Mouse (Mus musculus): ENCODE results near the gene Cyth4. TPM values are rescaled to one million over a fixed set of nuclear protein-coding genes. Genes with fewer than 3 reads are reported as not detected.

The Cyth4 gene
- polyA plus RNA-seq, 1 experiment from 2014 or later: 5.3 TPM

GRCm38 (mm10) chr15:78567608-78568120, 29.2 kb upstream of the Cyth4 start:
- H3K36me3 ChIP-seq: no peaks in the 10 kb centered on the region
- no peak overlapping the region for H3K4me2 ChIP-seq (replicated peaks)
- H3K4me1 ChIP-seq: no peaks in the 10 kb centered on the region
- no peak overlapping the region for H3K27ac ChIP-seq (replicated peaks)
- WGBS: 77% methylated on average over 9 of the region's 9 CpGs
- no peak overlapping the region for H3K9ac ChIP-seq (replicated peaks)
- H3K4me3 ChIP-seq: no peak overlapping the region
- no peak for ATAC-seq (replicated peaks)
- no peaks in the 10 kb centered on the region for H3K9me3 ChIP-seq
- no peaks in the 10 kb centered on the region for H3K27me3 ChIP-seq

- H3K4me1 ChIP-seq: no peaks in the 10 kb centered on the region
- no peak overlapping the region for H3K9ac ChIP-seq (replicated peaks)
- H3K36me3 ChIP-seq: no peaks in the 10 kb centered on the region
- no peak overlapping the region for H3K27ac ChIP-seq (replicated peaks)
- no peak overlapping the region for H3K4me2 ChIP-seq (replicated peaks)
- H3K9me3 ChIP-seq: no peaks in the 10 kb centered on the region
- ATAC-seq (replicated peaks): no peak
- WGBS: 95% methylated on average over 5 of the region's 5 CpGs
- H3K27me3 ChIP-seq: no peaks in the 10 kb centered on the region
- no peak overlapping the region for H3K4me3 ChIP-seq
Observed at GRCm38 (mm10) chr15:78570170-78570569, 26.7 kb upstream of the Cyth4 start.

GRCm38 (mm10) chr15:78571554-78572269, 25.1 kb upstream of the Cyth4 start:
- Histone ChIP-seq H3K4me2 (replicated peaks) (no peak overlapping the region), H3K9ac (replicated peaks) (no peak overlapping the region), H3K4me3 (no peak overlapping the region), H3K27ac (replicated peaks) (no peak overlapping the region), H3K9me3 (no peaks in the 10 kb centered on the region), H3K4me1 (no peaks in the 10 kb centered on the region), H3K27me3 (no peaks in the 10 kb centered on the region), H3K36me3 (no peaks in the 10 kb centered on the region)
- no peak for ATAC-seq (replicated peaks)
- WGBS: 78% methylated on average over 16 of the region's 16 CpGs

- 91% methylated on average over 5 of the region's 5 CpGs for WGBS
- H3K4me3 ChIP-seq: no peak overlapping the region
- no peaks in the 10 kb centered on the region for H3K9me3 ChIP-seq
- ATAC-seq (replicated peaks): no peak
- H3K36me3 ChIP-seq: no peaks in the 10 kb centered on the region
- H3K4me2 ChIP-seq (replicated peaks): no peak overlapping the region
- H3K4me1 ChIP-seq: no peaks in the 10 kb centered on the region
- H3K27ac ChIP-seq (replicated peaks): no peak overlapping the region
- no peaks in the 10 kb centered on the region for H3K27me3 ChIP-seq
- H3K9ac ChIP-seq (replicated peaks): no peak overlapping the region
Observed at GRCm38 (mm10) chr15:78572270-78572600, 24.6 kb upstream of the Cyth4 start.

GRCm38 (mm10) chr15:78572658-78573397, 24.0 kb upstream of the Cyth4 start, which contains the start of gene Rac2:
Rac2 (minus strand) TSS chr15:78572783.
- H3K4me1 ChIP-seq: no peaks in the 10 kb centered on the region
- 88% methylated on average over 8 of the region's 8 CpGs for WGBS
- no peak within 1 kb of the TSS for H3K27ac ChIP-seq (replicated peaks)
- no peaks in the 10 kb centered on the region for H3K27me3 ChIP-seq
- H3K9me3 ChIP-seq: no peaks in the 10 kb centered on the region
- no peak within 1 kb of the TSS for H3K4me2 ChIP-seq (replicated peaks)
- no peak within 1 kb of the TSS for H3K9ac ChIP-seq (replicated peaks)
- no peak within 1 kb of the TSS for H3K4me3 ChIP-seq
- no peaks in the 10 kb centered on the region for H3K36me3 ChIP-seq
- ATAC-seq (replicated peaks): no peak

GRCm38 (mm10) chr15:78576284-78576810, 20.5 kb upstream of the Cyth4 start:
- no peaks in the 10 kb centered on the region for H3K36me3 ChIP-seq
- no peak overlapping the region for H3K4me2 ChIP-seq (replicated peaks)
- peaks cover 21% of the 10 kb centered on the region for H3K4me1 ChIP-seq
- no peak overlapping the region for H3K9ac ChIP-seq (replicated peaks)
- ATAC-seq (replicated peaks): no peak
- 49% methylated on average over 4 of the region's 4 CpGs for WGBS
- no peaks in the 10 kb centered on the region for H3K27me3 ChIP-seq
- no peak overlapping the region for H3K4me3 ChIP-seq
- H3K27ac ChIP-seq (replicated peaks): no peak overlapping the region
- H3K9me3 ChIP-seq: no peaks in the 10 kb centered on the region

GRCm38 (mm10) chr15:78583352-78583751, 13.5 kb upstream of the Cyth4 start:
- no peak overlapping the region for H3K9ac ChIP-seq (replicated peaks)
- H3K27ac ChIP-seq (replicated peaks): no peak overlapping the region
- no peaks in the 10 kb centered on the region for H3K36me3 ChIP-seq
- H3K4me3 ChIP-seq: no peak overlapping the region
- H3K4me2 ChIP-seq (replicated peaks): no peak overlapping the region
- H3K4me1 ChIP-seq: peaks cover 39% of the 10 kb centered on the region
- H3K9me3 ChIP-seq: no peaks in the 10 kb centered on the region
- 16% methylated on average over 11 of the region's 11 CpGs for WGBS
- no peaks in the 10 kb centered on the region for H3K27me3 ChIP-seq
- ATAC-seq (replicated peaks): no peak

- no peak overlapping the region for H3K4me2 ChIP-seq (replicated peaks)
- no peaks in the 10 kb centered on the region for H3K27me3 ChIP-seq
- ATAC-seq (replicated peaks): no peak
- H3K9ac ChIP-seq (replicated peaks): no peak overlapping the region
- no peaks in the 10 kb centered on the region for H3K36me3 ChIP-seq
- H3K4me1 ChIP-seq: peaks cover 28% of the 10 kb centered on the region
- 95% methylated on average over 7 of the region's 7 CpGs for WGBS
- H3K4me3 ChIP-seq: no peak overlapping the region
- no peaks in the 10 kb centered on the region for H3K9me3 ChIP-seq
- H3K27ac ChIP-seq (replicated peaks): no peak overlapping the region
Observed at GRCm38 (mm10) chr15:78585404-78585803, 11.4 kb upstream of the Cyth4 start.

GRCm38 (mm10) chr15:78587050-78587994, 9.5 kb upstream of the Cyth4 start:
- H3K9me3 ChIP-seq: no peaks in the 10 kb centered on the region
- H3K36me3 ChIP-seq: no peaks in the 10 kb centered on the region
- H3K9ac ChIP-seq (replicated peaks): no peak overlapping the region
- H3K27me3 ChIP-seq: no peaks in the 10 kb centered on the region
- H3K4me3 ChIP-seq: no peak overlapping the region
- peak; percentile 88 for ATAC-seq (replicated peaks)
- H3K4me2 ChIP-seq (replicated peaks): no peak overlapping the region
- 55% methylated on average over 18 of the region's 18 CpGs for WGBS
- H3K4me1 ChIP-seq: peaks cover 10% of the 10 kb centered on the region; the same call in 1 of the 2 replicates
- H3K27ac ChIP-seq (replicated peaks): peak overlapping the region; percentile 43; the same call in 1 of the 2 replicates

GRCm38 (mm10) chr15:78588049-78588448, 8.8 kb upstream of the Cyth4 start:
- H3K36me3 ChIP-seq: no peaks in the 10 kb centered on the region
- no peak for ATAC-seq (replicated peaks)
- no peaks in the 10 kb centered on the region for H3K27me3 ChIP-seq
- no peaks in the 10 kb centered on the region for H3K9me3 ChIP-seq
- 85% methylated on average over 4 of the region's 4 CpGs for WGBS
- H3K9ac ChIP-seq (replicated peaks): no peak overlapping the region
- H3K27ac ChIP-seq (replicated peaks): peak overlapping the region; percentile 43; the same call in 1 of the 2 replicates
- H3K4me3 ChIP-seq: no peak overlapping the region
- H3K4me1 ChIP-seq: peaks cover 10% of the 10 kb centered on the region; the same call in 1 of the 2 replicates
- no peak overlapping the region for H3K4me2 ChIP-seq (replicated peaks)

- ATAC-seq (replicated peaks): no peak
- H3K9me3 ChIP-seq: no peaks in the 10 kb centered on the region
- no peak overlapping the region for H3K27ac ChIP-seq (replicated peaks)
- no peaks in the 10 kb centered on the region for H3K27me3 ChIP-seq
- 0 out of 2 replicates have a peak, but pooled peaks cover 5% of the 10 kb centered on the region for H3K4me1 ChIP-seq
- H3K4me2 ChIP-seq (replicated peaks): no peak overlapping the region
- 89% methylated on average over 4 of the region's 4 CpGs for WGBS
- H3K36me3 ChIP-seq: no peaks in the 10 kb centered on the region
- no peak overlapping the region for H3K4me3 ChIP-seq
- H3K9ac ChIP-seq (replicated peaks): no peak overlapping the region
Observed at GRCm38 (mm10) chr15:78588900-78589299, 7.9 kb upstream of the Cyth4 start.

Measured in forebrain, embryonic 15.5 days (tissue).